Mouse (Mus musculus) midbrain, postnatal 0 days (tissue): ENCODE measurements at regions not wholly inside any gene's neighbourhood (a gene's known extent, or its start where the extent isn't known, plus 50 kb on each side); places are given as distances from the start of the nearest gene placed in this dataset.

ENCODE experiments used
- ATAC-seq: fragments of 200-750 bp; cut with Nextera tagmentation; 2 replicates; pipeline ENCODE4 v1.8.0; 2017; ENCODE audit warnings: moderate number of reproducible peaks, mild to moderate bottlenecking, moderate TSS enrichment, moderate library complexity; ENCODE audit not compliant: low FRiP score
- DNase-seq: peaks from one replicate; pipeline ENCODE4 v3.0.0-alpha.2; 2015; ENCODE audit warnings: low spot score
- H3K27ac ChIP-seq: fragments of 300-500 bp; sonication (generic); 2 replicates; pipeline ENCODE4 v1.5.1; 2014; ENCODE audit warnings: low read depth, mild to moderate bottlenecking, low read length, mixed read lengths
- H3K27me3 ChIP-seq: fragments of 300-500 bp; sonication (generic); 2 replicates; pipeline ENCODE4 v1.6.1; 2014; ENCODE audit warnings: low read length, control low read depth, mixed read lengths; ENCODE audit not compliant: insufficient read depth
- H3K36me3 ChIP-seq: fragments of 300-500 bp; sonication (generic); 2 replicates; pipeline ENCODE4 v1.6.1; 2014; ENCODE audit warnings: low read length, control low read depth, mixed read lengths; ENCODE audit not compliant: insufficient read depth
- H3K4me1 ChIP-seq: fragments of 300-500 bp; sonication (generic); 2 replicates; pipeline ENCODE4 v1.6.1; 2014; ENCODE audit warnings: mild to moderate bottlenecking, control low read depth, antibody characterized with exemption, low read length, mixed read lengths; ENCODE audit not compliant: insufficient read depth
- H3K4me2 ChIP-seq: fragments of 300-500 bp; sonication (generic); 2 replicates; pipeline ENCODE4 v1.6.1; 2014; ENCODE audit warnings: low read depth, mild to moderate bottlenecking, low read length, mixed read lengths; ENCODE audit not compliant: poor library complexity, severe bottlenecking
- H3K4me3 ChIP-seq: fragments of 300-500 bp; sonication (generic); 2 replicates; pipeline ENCODE4 v1.5.1; 2014; ENCODE audit warnings: low read depth, mild to moderate bottlenecking, low read length, moderate library complexity
- H3K9ac ChIP-seq: fragments of 300-500 bp; sonication (generic); replicated peaks from 2 replicates; pipeline ENCODE4 v1.6.1; 2014; ENCODE audit warnings: mild to moderate bottlenecking, low read length, moderate library complexity, mixed read lengths; ENCODE audit not compliant: poor library complexity, severe bottlenecking
- H3K9me3 ChIP-seq: fragments of 300-500 bp; sonication (generic); 2 replicates; pipeline ENCODE4 v1.6.1; 2016; ENCODE audit warnings: low read length, control low read depth
- CTCF ChIP-seq: IDR thresholded peaks from 2 replicates; pipeline ENCODE4 v1.5.1; 2016; ENCODE audit warnings: antibody characterized with exemption, mild to moderate bottlenecking
- WGBS: fragments of 180-500 bp; shearing (Covaris S2); extraction: QIAGEN DNeasy Blood & Tissue Kit; methylation state at CpG from one replicate; pipeline ENCODE4 v1.1.7; 2014; 5-methylcytosine and 5-hydroxymethylcytosine counted together

DNA sequence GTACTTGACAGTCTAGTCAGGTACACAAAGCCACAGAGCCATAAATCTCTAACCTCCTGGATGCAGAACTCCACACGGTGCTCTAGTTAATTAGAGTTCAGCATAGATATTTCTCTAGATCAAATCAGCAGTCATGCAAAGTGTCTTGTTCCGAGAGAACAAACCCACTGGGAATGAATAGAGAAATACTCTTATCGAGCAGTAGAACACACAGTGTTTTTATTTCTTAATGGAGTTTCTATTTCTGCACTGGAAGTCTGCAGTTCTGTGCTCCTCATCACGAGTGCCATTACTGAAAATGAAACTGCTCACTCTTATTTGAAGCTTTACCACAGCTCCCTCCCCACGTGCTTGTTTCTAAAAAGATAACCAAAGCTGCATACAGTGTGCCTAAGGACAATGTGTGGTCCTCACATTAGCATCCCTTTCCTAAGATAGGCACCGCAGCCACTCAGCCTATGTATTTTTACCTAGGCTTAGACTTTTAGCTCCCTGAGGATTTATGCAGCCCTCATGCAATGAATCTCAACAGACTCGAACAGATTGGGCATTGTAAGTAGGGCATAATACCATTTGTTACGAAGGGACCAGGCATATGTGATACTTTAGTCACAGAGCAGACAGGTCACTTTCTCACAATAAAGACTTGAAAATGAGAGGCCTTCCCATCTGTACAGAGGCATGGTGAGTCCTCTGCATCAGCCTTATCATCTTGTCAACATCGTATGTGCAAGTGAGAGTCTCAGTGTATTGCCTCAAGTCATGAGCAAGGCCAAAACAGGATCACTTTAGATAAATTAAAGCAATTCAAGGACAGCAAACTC is 301.5 kb downstream of the Arl4a start:
- H3K4me1 ChIP-seq: no peaks in the 10 kb centered on the region
- H3K27me3 ChIP-seq: no peaks in the 10 kb centered on the region
- H3K36me3 ChIP-seq: no peaks in the 10 kb centered on the region
- H3K9ac ChIP-seq: no peak overlapping the region
- WGBS: 21% methylated on average over 9 of the region's 9 CpGs
- no peak overlapping the region for H3K4me3 ChIP-seq
- peak; percentile 31 for DNase-seq
- H3K4me2 ChIP-seq: no peak overlapping the region
- no peak overlapping the region for H3K27ac ChIP-seq
- TF ChIP-seq CTCF: no peak
- no peaks in the 10 kb centered on the region for H3K9me3 ChIP-seq
- no peak for ATAC-seq

DNA sequence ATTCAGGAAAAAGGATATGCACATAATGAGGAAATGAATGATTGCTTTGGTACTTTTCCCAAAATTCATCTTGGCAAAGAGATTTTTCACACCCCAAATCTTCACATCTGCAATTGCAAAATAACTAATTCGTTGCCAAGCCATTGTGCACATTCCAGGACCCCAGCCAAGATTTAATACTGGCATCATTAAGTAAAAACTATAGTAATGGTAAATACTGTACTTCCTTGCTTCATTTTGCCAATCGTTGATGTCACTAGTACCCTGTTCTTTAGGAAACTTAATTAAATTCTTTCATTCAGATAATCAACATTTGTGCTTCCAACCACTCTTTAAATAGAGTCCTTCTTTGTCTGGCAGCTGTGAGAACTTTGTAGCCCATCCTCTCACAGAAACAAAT is 303.6 kb downstream of the Arl4a start:
- Histone ChIP-seq H3K4me1 (no peaks in the 10 kb centered on the region), H3K36me3 (no peaks in the 10 kb centered on the region), H3K4me2 (no peak overlapping the region), H3K4me3 (no peak overlapping the region), H3K27me3 (no peaks in the 10 kb centered on the region), H3K9ac (no peak overlapping the region), H3K9me3 (no peaks in the 10 kb centered on the region), H3K27ac (no peak overlapping the region)
- no peak for TF ChIP-seq CTCF
- ATAC-seq (no peak), DNase-seq (no peak)
- WGBS: 52% methylated on average over 2 of the region's 2 CpGs

DNA sequence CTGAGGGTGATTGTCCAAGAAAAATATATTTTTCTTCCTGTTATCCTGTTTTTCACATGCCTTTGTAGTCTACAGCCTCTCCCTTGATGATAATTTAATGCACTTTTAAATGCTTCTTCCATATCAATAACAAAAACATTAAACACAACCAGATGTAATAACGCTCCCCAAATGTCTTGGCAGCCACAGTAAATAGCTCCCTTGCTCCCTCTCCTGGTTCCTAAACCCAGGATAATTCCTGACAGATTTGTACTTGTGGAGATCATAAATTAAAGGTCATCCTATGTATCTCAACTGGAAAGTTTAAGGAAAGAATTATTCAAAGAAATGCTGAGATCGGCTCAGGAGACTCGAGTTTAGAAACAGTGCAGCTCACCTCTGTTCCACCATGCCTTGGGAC is 306.6 kb downstream of the Arl4a start:
- DNase-seq: no peak
- Histone ChIP-seq H3K27me3 (no peaks in the 10 kb centered on the region), H3K36me3 (no peaks in the 10 kb centered on the region), H3K27ac (no peak overlapping the region), H3K4me1 (no peaks in the 10 kb centered on the region), H3K9me3 (no peaks in the 10 kb centered on the region), H3K9ac (no peak overlapping the region), H3K4me3 (no peak overlapping the region), H3K4me2 (no peak overlapping the region)
- no peak for ATAC-seq
- WGBS: 70% methylated on average over 3 of the region's 3 CpGs
- TF ChIP-seq CTCF: peak; percentile 55

DNA sequence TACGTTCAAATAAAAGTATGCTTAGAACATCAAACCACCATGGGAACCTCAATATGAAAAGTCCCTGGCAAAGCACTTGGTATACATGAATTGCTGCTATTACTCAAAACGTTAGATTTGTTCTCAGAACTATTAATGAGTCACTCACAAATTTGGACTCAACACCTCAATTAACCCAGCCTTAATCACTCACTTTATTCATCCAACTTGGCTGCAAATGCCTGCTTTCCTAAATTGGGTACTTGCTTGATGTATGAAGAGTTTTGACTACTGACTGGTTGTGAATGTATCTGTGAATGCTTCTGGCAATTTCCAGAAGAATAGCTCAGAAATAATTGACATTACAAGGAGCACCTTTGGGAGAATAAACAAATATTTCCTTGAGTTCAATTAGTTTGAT is 308.6 kb downstream of the Arl4a start:
- no peaks in the 10 kb centered on the region for H3K9me3 ChIP-seq
- no peaks in the 10 kb centered on the region for H3K36me3 ChIP-seq
- TF ChIP-seq CTCF: no peak
- 92% methylated on average over 2 of the region's 2 CpGs for WGBS
- no peak overlapping the region for H3K4me3 ChIP-seq
- ATAC-seq: no peak
- H3K4me1 ChIP-seq: no peaks in the 10 kb centered on the region
- no peak overlapping the region for H3K9ac ChIP-seq
- no peaks in the 10 kb centered on the region for H3K27me3 ChIP-seq
- H3K4me2 ChIP-seq: no peak overlapping the region
- no peak for DNase-seq
- no peak overlapping the region for H3K27ac ChIP-seq

DNA sequence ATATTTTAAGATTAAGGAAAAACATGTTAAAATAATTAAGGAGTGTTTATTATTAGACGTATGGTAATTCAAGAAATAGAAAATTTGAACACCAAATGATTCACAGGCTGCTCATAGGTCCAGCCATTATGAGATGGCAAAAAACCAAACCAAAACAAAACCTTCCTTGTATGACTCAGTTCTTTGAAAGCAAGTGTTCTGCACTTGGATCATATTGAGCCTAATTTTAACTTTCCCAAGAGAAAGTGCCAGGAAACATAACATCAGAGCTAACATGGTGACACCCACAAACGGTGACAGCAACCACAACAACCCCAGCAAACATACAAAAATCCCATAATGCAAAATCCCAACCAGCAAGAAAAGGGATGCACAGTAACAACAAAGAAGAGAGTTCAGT is 313.7 kb downstream of the Arl4a start:
- DNase-seq (no peak), ATAC-seq (no peak)
- TF ChIP-seq CTCF: no peak
- no peak overlapping the region for H3K4me3 ChIP-seq
- no peak overlapping the region for H3K9ac ChIP-seq
- no peak overlapping the region for H3K4me2 ChIP-seq
- no peaks in the 10 kb centered on the region for H3K27me3 ChIP-seq
- H3K36me3 ChIP-seq: no peaks in the 10 kb centered on the region
- H3K27ac ChIP-seq: no peak overlapping the region
- H3K9me3 ChIP-seq: no peaks in the 10 kb centered on the region
- no peaks in the 10 kb centered on the region for H3K4me1 ChIP-seq
- WGBS: 86% methylated on average over 2 of the region's 2 CpGs

DNA sequence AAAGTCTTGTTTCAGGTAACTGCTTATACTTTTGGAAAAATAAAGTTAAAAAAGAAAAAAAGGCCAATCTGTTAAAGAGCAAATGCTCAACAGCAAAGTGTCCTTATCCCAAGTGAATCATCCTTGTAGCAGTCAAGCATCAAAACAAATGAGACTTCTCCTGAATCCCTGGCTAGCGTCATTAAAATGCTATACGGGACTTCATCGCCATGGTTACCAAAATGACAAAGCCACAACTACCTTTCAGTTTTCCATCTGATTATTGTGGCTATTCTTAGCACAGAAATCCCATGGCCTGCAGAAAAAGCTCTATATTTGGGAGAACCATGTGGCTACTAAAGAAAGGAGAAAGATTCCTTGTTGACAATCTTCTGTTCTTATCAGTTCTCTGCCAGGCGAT is 322.7 kb downstream of the Arl4a start:
- Histone ChIP-seq H3K27ac (no peak overlapping the region), H3K27me3 (no peaks in the 10 kb centered on the region), H3K36me3 (no peaks in the 10 kb centered on the region), H3K4me2 (no peak overlapping the region), H3K9ac (no peak overlapping the region), H3K4me1 (peaks cover 4% of the 10 kb centered on the region; the same call in 1 of the 2 replicates), H3K9me3 (no peaks in the 10 kb centered on the region), H3K4me3 (no peak overlapping the region)
- ATAC-seq: peak; percentile 49; the same call in 1 of the 2 replicates
- DNase-seq: peak; percentile 57
- no peak for TF ChIP-seq CTCF
- WGBS: 10% methylated on average over 4 of the region's 4 CpGs
